Mouse (Mus musculus) heart, postnatal 0 days (tissue): Measurements from ENCODE around the gene Stk24. TPM values are rescaled to one million over a fixed set of nuclear protein-coding genes. Genes with fewer than 3 reads are reported as not detected.
A peak's percentile ranks its signal among the peaks of the same experiment; 100 is the strongest.

Source experiments
- ATAC-seq: fragments of 200-750 bp; cut with Nextera tagmentation; 2 replicates; pipeline ENCODE4 v1.8.0; 2017; ENCODE audit warnings: low read depth, moderate number of reproducible peaks, moderate library complexity; ENCODE audit not compliant: insufficient read depth
- DNase-seq: peaks from one replicate; pipeline ENCODE4 v3.0.0-alpha.2; 2016; ENCODE audit warnings: low spot score
- H3K27ac ChIP-seq: fragments of 300-500 bp; sonication (generic); 2 replicates; pipeline ENCODE4 v1.5.1; 2014; ENCODE audit warnings: low read depth, mild to moderate bottlenecking
- H3K27me3 ChIP-seq: fragments of 300-500 bp; sonication (generic); 2 replicates; pipeline ENCODE4 v1.6.1; 2014; ENCODE audit warnings: low read length, mixed read lengths; ENCODE audit not compliant: control insufficient read depth, insufficient read depth
- H3K36me3 ChIP-seq: fragments of 300-500 bp; sonication (generic); replicated peaks from 2 replicates; pipeline ENCODE4 v1.6.1; 2014; ENCODE audit warnings: low read length, mixed read lengths; ENCODE audit not compliant: control insufficient read depth, insufficient read depth
- H3K4me1 ChIP-seq: fragments of 300-500 bp; sonication (generic); 2 replicates; pipeline ENCODE4 v1.6.1; 2014; ENCODE audit warnings: antibody characterized with exemption; ENCODE audit not compliant: control insufficient read depth, insufficient read depth
- H3K4me2 ChIP-seq: fragments of 300-500 bp; sonication (generic); 2 replicates; pipeline ENCODE4 v1.6.1; 2014; ENCODE audit warnings: low read depth, mild to moderate bottlenecking, low read length, moderate library complexity
- H3K4me3 ChIP-seq: fragments of 300-500 bp; sonication (generic); 2 replicates; pipeline ENCODE4 v1.5.1; 2014; ENCODE audit warnings: low read depth, low read length
- H3K9ac ChIP-seq: fragments of 300-500 bp; sonication (generic); replicated peaks from 2 replicates; pipeline ENCODE4 v1.6.1; 2014; ENCODE audit warnings: low read depth, low read length, mixed read lengths
- H3K9me3 ChIP-seq: fragments of 300-500 bp; sonication (generic); replicated peaks from 2 replicates; pipeline ENCODE4 v1.6.1; 2016; ENCODE audit warnings: low read length; ENCODE audit not compliant: control insufficient read depth
- CTCF ChIP-seq: IDR thresholded peaks from 2 replicates; pipeline ENCODE4 v1.5.1; 2016; ENCODE audit warnings: antibody characterized with exemption, control low read depth, low read depth
- EP300 ChIP-seq: IDR thresholded peaks from 2 replicates; pipeline ENCODE4 v1.6.1; 2016; ENCODE audit warnings: antibody characterized with exemption, low read depth
- WGBS: fragments of 180-500 bp; shearing (Covaris S2); extraction: QIAGEN DNeasy Blood & Tissue Kit; methylation state at CpG from one replicate; pipeline ENCODE4 v1.1.7; 2014; 5-methylcytosine and 5-hydroxymethylcytosine counted together
- polyA plus RNA-seq: library from polyadenylated mRNA; unstranded; fragments of >200 nt; fragmentation: Nextera tagmentation; extraction: Ambion mirVana; gene quantifications from 2 replicates; pipeline ENCODE4 v1.2.1, GENCODE M21; 2015
- total RNA-seq: library from RNA; depleted of rRNA; stranded (reverse); fragments of >200 nt; gene quantifications from 2 replicates; pipeline ENCODE4 v1.2.3, GENCODE M21; 2014; ENCODE audit warnings: low replicate concordance

Stk24 gene
- total and polyA plus RNA-seq, 2 experiments from 2014 or later, result 26.7 to 62.9 TPM

- H3K4me1 ChIP-seq, result peaks cover 83% of the 10 kb centered on the region
- H3K27me3 ChIP-seq, result no peaks in the 10 kb centered on the region
- H3K27ac ChIP-seq, result peak overlapping the region; percentile 71
- H3K36me3 ChIP-seq, result no peaks in the 10 kb centered on the region
- no peak overlapping the region for H3K4me3 ChIP-seq
- H3K9me3 ChIP-seq, result no peaks in the 10 kb centered on the region
- H3K4me2 ChIP-seq, result peak overlapping the region; percentile 26
- H3K9ac ChIP-seq, result no peak overlapping the region
- DNase-seq (no peak), ATAC-seq (no peak)
- 55% methylated on average over 10 of the region's 10 CpGs for WGBS
- TF ChIP-seq EP300, result no peak
- no peak for TF ChIP-seq CTCF
Measured at GRCm38 (mm10) chr14:121313283-121313682, 66.5 kb downstream of the Stk24 start.

- no peak for TF ChIP-seq CTCF
- Histone ChIP-seq H3K9me3 (no peaks in the 10 kb centered on the region), H3K4me1 (peaks cover 65% of the 10 kb centered on the region), H3K27ac (no peak overlapping the region), H3K27me3 (no peaks in the 10 kb centered on the region), H3K9ac (no peak overlapping the region), H3K4me2 (no peak overlapping the region), H3K36me3 (0 out of 2 replicates have a peak, but pooled peaks cover 4% of the 10 kb centered on the region), H3K4me3 (no peak overlapping the region)
- ATAC-seq (no peak), DNase-seq (no peak)
- WGBS, result 80% methylated on average over 2 of the region's 2 CpGs
Measured at GRCm38 (mm10) chr14:121311083-121311482, 68.7 kb downstream of the Stk24 start.

- ATAC-seq, result no peak
Measured at GRCm38 (mm10) chr14:121310325-121311080, 69.3 kb downstream of the Stk24 start.

GRCm38 (mm10) chr14:121309909-121310308 is 69.9 kb downstream of the Stk24 start:
- 74% methylated on average over 3 of the region's 3 CpGs for WGBS
- TF ChIP-seq CTCF (no peak), EP300 (no peak)
- DNase-seq (no peak), ATAC-seq (no peak)
- Histone ChIP-seq H3K4me2 (no peak overlapping the region), H3K4me1 (peaks cover 57% of the 10 kb centered on the region), H3K36me3 (0 out of 2 replicates have a peak, but pooled peaks cover 4% of the 10 kb centered on the region), H3K9ac (no peak overlapping the region), H3K27me3 (no peaks in the 10 kb centered on the region), H3K27ac (peak overlapping the region; percentile 41), H3K4me3 (no peak overlapping the region), H3K9me3 (no peaks in the 10 kb centered on the region)

More at GRCm38 (mm10) chr14:121310325-121311080, 69.3 kb downstream of the Stk24 start:
- TF ChIP-seq EP300, result no peak
- no peak for TF ChIP-seq CTCF
- no peaks in the 10 kb centered on the region for H3K9me3 ChIP-seq
- DNase-seq, result no peak
- 61% methylated on average over 6 of the region's 6 CpGs for WGBS
- no peak overlapping the region for H3K4me2 ChIP-seq
- peak overlapping the region; percentile 41 for H3K27ac ChIP-seq
- H3K36me3 ChIP-seq, result 0 out of 2 replicates have a peak, but pooled peaks cover 4% of the 10 kb centered on the region
- no peak overlapping the region for H3K9ac ChIP-seq
- H3K4me3 ChIP-seq, result no peak overlapping the region
- H3K27me3 ChIP-seq, result no peaks in the 10 kb centered on the region
- H3K4me1 ChIP-seq, result peaks cover 63% of the 10 kb centered on the region

GRCm38 (mm10) chr14:121305316-121306064 is 74.3 kb downstream of the Stk24 start:
- no peak for DNase-seq
- Histone ChIP-seq H3K4me1 (peaks cover 25% of the 10 kb centered on the region), H3K9ac (no peak overlapping the region), H3K9me3 (no peaks in the 10 kb centered on the region), H3K4me2 (no peak overlapping the region), H3K27me3 (no peaks in the 10 kb centered on the region), H3K4me3 (no peak overlapping the region), H3K36me3 (peaks cover 23% of the 10 kb centered on the region), H3K27ac (no peak overlapping the region)
- no peak for TF ChIP-seq EP300
- no peak for TF ChIP-seq CTCF
- 64% methylated on average over 8 of the region's 8 CpGs for WGBS
- no peak for ATAC-seq
